Mouse (Mus musculus): ENCODE data around the gene Tab1.

Gene Tab1

GRCm38 (mm10) chr15:80163274-80163673 is 30.3 kb downstream of the Tab1 start:
- no peak for DNase-seq (ENCODE audit: low spot score)

DNA sequence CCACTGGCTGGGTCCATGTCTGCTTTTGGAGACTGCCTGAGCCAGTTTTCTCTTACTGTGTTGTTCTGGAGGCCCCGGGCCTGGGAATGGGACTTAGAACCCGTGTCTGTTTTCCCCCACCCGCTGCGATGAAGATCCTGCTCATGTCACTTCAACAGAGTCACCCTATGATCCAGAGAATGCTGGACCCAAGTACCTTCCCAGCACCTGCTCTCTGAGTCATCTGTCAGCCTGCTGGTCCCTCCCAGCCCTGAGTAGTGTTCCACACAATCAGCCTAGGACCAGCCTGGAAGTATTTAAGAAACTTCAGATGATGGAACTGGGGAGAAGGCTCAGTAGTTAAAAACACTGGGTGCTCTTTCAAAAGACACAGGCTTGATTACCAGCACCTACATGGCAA is 30.8 kb downstream of the Tab1 start:
- DNase-seq (ENCODE audit: low spot score): no peak

DNA sequence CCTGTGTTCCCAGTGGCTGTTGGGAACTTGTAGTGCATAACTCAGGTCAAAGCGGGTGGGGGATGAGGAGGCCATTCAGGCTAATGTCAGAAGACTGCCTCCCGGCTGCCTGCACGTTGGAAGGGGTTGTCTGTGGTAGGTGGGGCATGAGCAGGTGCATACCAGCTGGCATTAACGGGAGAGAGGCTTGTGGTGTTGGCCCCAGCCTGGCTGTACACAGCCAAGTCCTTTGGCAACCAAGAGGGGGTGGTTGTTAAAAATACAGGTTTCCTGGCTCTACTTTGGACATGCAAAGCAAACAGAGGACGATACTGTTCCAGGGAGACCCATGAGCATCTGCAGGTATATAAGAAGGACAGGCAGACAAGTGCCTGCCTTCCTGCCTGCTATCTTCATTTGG is 32.5 kb downstream of the Tab1 start:
- no peak for DNase-seq (ENCODE audit: low spot score)

DNA sequence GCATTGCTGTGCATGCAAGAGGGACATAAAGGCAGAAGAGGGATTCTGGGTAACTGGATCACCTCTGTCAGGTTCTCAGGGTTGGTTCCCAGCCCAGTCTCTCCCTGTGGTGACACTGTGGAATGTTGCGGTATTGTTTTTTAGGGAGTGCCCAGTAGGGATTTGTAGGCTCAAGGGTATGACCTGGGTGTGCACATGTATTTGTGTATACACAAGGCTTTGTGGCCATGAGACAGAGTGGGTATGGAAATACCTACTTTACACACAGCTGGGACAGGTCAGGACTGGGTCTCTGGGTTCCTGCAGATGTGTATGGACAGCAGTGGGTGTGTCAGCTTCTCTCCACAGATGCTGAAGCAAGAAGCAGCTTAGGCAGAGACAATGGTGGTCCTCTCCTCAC is 36.6 kb downstream of the Tab1 start:
- DNase-seq (ENCODE audit: low spot score): no peak

DNA sequence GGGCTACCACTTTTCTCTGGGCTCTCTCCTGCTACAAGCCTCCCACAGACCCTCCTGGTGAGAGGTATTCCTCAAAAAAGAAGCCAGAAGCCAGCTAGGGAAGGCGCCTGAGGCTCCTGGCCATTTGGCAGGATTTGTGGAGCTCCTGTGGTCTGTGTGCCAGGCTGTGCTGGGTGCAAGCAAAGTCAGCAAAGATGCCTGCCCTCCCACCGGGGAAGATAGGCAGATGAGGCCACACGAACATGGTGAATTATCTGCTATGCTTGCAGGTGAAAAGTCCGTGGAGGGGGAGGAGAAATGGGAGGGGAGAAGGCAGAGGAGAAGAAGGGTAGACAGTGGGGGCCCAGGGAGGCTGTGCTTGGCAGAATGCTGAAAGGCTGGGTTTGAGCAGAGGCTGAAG is 37.4 kb downstream of the Tab1 start:
- DNase-seq (ENCODE audit: low spot score): no peak

GRCm38 (mm10) chr15:80171286-80171685 is 38.4 kb downstream of the Tab1 start:
- DNase-seq (ENCODE audit: low spot score): no peak

GRCm38 (mm10) chr15:80171791-80172190 is 38.9 kb downstream of the Tab1 start:
- DNase-seq (ENCODE audit: low spot score): no peak

- no peak for DNase-seq (ENCODE audit: low spot score)
Measured at GRCm38 (mm10) chr15:80173001-80173771, 40.3 kb downstream of the Tab1 start, which contains the start of gene Mgat3. Gene Mgat3, plus strand, starts transcription at chr15:80173721.

GRCm38 (mm10) chr15:80173781-80174597 is 41.1 kb downstream of the Tab1 start:
- no peak for DNase-seq (ENCODE audit: low spot score)

- DNase-seq (ENCODE audit: low spot score): no peak
Measured at GRCm38 (mm10) chr15:80174598-80174875, 41.6 kb downstream of the Tab1 start.

GRCm38 (mm10) chr15:80175316-80175715 is 42.4 kb downstream of the Tab1 start:
- DNase-seq (ENCODE audit: low spot score): no peak

DNA sequence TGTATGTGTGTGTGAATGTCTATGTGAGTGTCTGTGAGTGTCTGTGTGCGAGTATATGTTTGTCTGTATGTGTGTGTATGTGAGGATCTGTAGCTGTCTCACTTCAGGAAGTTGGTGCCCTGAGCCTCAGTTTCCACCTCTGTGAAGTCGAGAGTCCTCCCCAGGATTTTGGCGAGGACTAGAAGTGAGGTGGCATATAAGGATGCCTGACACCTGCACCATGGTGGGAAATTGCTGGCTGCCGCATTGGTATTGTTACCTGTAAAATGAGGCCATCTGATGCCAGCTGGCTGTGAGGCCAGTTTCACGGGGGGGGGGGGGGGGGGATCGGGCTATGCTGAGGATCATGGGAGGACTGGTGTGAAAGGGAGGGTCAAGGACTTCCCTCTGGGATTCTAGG is 42.8 kb downstream of the Tab1 start:
- DNase-seq (ENCODE audit: low spot score): no peak

GRCm38 (mm10) chr15:80181561-80181960 is 48.6 kb downstream of the Tab1 start:
- no peak for DNase-seq (ENCODE audit: low spot score)

DNA sequence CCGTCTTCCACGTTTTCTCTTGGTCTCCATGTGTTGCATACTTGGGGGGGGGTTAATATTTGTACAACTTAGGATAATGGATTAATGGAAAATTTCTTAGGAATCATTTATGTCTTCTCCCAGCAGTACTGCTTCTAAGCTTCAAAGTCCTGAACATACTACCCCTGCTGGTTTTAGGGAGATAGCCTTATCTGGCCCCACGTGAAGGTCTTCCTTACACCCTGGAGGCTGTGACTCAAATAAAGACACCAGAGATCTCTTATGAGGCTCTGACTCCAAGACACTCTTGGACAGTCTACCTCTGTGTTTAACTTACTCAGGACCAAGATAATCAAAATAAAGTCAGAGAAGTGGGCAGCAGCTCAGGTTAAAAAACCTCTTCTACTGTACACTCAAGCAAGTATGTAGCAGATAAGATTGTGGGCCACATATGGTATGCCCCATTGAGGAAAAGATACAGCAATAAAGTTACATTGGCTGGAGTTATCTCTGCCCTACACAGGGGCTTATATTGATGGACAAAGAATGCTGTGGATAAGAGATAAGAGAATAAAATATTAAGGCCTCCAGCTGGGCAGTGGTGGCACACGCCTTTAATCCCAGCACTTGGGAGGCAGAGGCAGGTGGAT is 49.3 kb downstream of the Tab1 start:
- DNase-seq (ENCODE audit: low spot score): no peak

- DNase-seq (ENCODE audit: low spot score): no peak
Measured at GRCm38 (mm10) chr15:80188927-80189326, 56.0 kb downstream of the Tab1 start.

DNA sequence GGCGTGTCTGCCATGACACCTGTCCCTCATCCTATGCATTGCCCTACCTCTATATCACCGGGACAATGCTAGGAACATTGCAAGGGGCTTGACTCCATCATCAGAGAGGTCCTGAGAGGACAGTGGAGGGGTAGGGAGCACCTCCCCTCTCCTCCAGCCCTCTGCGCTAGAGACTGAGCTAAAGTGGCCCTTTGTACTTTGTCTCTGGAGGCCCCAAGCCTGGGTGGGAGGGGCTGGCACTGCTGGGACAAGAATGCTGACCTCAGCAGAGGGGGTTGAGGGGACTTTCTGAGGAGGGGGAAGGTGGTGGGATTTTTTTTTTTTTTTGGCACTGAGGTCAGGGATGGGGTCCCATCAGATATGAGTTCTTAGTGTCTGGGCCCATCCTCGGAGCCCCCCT is 57.1 kb downstream of the Tab1 start:
- no peak for DNase-seq (ENCODE audit: low spot score)

DNA sequence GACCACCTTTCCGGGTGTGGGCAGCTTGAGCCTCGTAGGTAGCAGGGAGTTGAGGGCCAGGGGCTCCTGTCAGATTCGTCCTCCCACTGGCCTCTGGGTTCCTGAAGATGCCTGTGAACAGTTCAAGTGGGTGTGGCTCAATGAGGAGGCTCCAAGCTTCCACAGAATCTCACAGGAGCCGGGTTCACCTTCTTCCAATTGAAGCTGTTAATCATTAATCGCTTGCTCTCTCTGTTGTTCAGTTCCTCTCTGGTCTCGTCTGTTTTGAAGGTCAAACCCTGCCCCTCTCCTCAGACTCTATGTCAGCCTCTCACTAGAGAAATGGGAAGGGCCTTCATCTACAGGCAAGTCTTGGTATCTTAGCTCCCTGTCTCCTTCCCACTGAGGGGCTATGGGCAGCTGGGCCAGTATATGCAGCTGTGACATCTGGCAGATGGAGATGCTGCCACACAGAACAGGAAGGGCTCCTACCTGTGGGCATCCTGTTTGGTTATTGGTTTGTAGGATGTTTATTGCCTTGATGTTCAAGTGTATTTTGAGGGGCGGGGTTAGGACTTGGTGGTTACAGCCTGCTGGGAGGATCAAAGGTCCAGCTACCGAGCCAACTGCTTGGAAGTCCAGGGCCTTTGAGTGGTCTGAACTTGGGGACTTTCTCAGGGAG is 58.8 kb downstream of the Tab1 start:
- no peak for DNase-seq (ENCODE audit: low spot score)

- DNase-seq (ENCODE audit: low spot score): no peak
Measured at GRCm38 (mm10) chr15:80192246-80192585, 59.3 kb downstream of the Tab1 start.

DNA sequence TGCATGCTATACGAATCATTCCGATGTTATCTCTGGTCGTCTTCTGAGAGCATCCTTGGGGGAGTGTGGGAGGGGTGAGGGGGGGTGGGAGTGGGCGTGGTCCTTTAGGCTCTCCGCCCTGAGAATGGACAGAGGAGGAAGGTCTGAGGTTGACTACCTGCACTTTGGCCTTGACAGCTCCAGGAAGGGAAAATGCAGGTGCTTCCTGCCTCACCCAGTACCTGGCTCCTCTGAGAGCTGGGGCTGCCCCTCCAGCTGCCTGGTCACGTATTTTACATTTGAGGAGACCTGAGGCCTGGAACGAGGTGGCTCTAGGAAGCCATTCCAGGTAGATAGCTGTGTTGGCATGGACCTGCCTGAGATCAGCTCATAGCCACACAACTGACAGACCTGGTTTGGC is 59.9 kb downstream of the Tab1 start:
- DNase-seq (ENCODE audit: low spot score): no peak

GRCm38 (mm10) chr15:80199556-80199955 is 66.6 kb downstream of the Tab1 start:
- no peak for DNase-seq (ENCODE audit: low spot score)

- no peak for DNase-seq (ENCODE audit: low spot score)
Measured at GRCm38 (mm10) chr15:80202111-80202775, 69.3 kb downstream of the Tab1 start.

DNA sequence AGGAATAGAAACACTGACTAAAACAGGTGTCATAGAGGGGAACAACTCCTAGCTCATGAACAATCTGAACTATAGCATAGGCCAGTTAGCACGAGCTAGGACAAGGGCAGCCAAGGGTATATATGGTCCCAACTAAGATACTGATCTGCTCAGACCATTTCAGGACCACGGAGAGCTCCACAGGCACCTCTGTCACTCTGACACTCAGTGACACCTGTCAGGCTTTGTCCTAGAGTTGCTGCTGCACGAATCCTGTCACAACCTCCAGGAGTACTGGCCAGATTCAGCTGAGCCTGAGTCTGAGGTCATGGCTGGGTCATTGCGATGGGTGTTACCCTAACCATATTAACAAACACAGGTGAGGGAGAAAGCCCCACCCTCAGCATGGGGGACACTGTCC is 70.5 kb downstream of the Tab1 start:
- DNase-seq (ENCODE audit: low spot score): no peak
